In genomic region chr11:82602818-82603217, GRCm38 (mm10) we compare ENCODE assay signal across 11 mouse cellular contexts.
DNase-seq lines count a peak whose midpoint lies in the region; ATAC-seq lines count a peak whose summit lies in the region.
"Had no signal": no experiment of that assay in that cellular context is flagged by ENCODE, and none has a peak within 500 bp of the region (broad histone marks: within the 10 kb centered on the region; RNA-seq: fewer than 3 reads in every experiment).

No protein-coding gene starts in this region.

- H3K4me1 ChIP-seq in hindbrain, embryonic 15.5 days (replicated peaks): peaks cover 27% of the 10 kb centered on the region
- H3K4me1 ChIP-seq in hindbrain, embryonic 11.5 days (replicated peaks; ENCODE audit: control insufficient read depth, insufficient read depth, low read length): 0 out of 2 replicates have a peak, but pooled peaks cover 2% of the 10 kb centered on the region

- no peak overlapping the region for H3K4me3 ChIP-seq in hindbrain, embryonic 15.5 days
- no peak overlapping the region for H3K4me3 ChIP-seq in hindbrain, embryonic 11.5 days (ENCODE audit: low read depth, low read length)
- H3K4me3 ChIP-seq: layer of hippocampus, adult 2 months had no signal

- no peaks in the 10 kb centered on the region for H3K9me3 ChIP-seq in hindbrain, embryonic 15.5 days
- no peaks in the 10 kb centered on the region for H3K9me3 ChIP-seq in hindbrain, embryonic 11.5 days (ENCODE audit: control insufficient read depth, low read length)

- H3K27me3 ChIP-seq in hindbrain, embryonic 15.5 days: 0 out of 2 replicates have a peak, but pooled peaks cover 2% of the 10 kb centered on the region
- H3K27me3 ChIP-seq in hindbrain, embryonic 11.5 days (ENCODE audit: control insufficient read depth, insufficient read depth, low read length): 0 out of 2 replicates have a peak, but pooled peaks cover 3% of the 10 kb centered on the region

- no peak for ATAC-seq in hindbrain, embryonic 15.5 days (ENCODE audit: low FRiP score, low read depth)
- no peak for ATAC-seq in hindbrain, embryonic 11.5 days (ENCODE audit: low FRiP score)
- ATAC-seq in megakaryocyte, adult 5-6 weeks (ENCODE audit: poor library complexity, severe bottlenecking): no peak

- 31% methylated on average over 11 of the region's 11 CpGs for WGBS in hindbrain, embryonic 15.5 days
- 42% methylated on average over 11 of the region's 11 CpGs for WGBS in hindbrain, embryonic 11.5 days

- H3K36me3 ChIP-seq in hindbrain, embryonic 15.5 days: no peaks in the 10 kb centered on the region
- no peaks in the 10 kb centered on the region for H3K36me3 ChIP-seq in hindbrain, embryonic 11.5 days (ENCODE audit: control insufficient read depth, insufficient read depth, low read length)

- 0 out of 2 replicates have a peak overlapping the region, but pooled peaks have one; percentile 27 for H3K27ac ChIP-seq in hindbrain, embryonic 15.5 days (replicated peaks)
- no peak overlapping the region for H3K27ac ChIP-seq in hindbrain, embryonic 11.5 days (ENCODE audit: low read depth, low read length)
- H3K27ac ChIP-seq: layer of hippocampus, adult 2 months had no signal

- DNase-seq in cerebellum, postnatal 10 days: peak; percentile 64 to 73
- DNase-seq in cerebellum, adult 11-12 months: no peak
- no peak for DNase-seq in hindbrain, embryonic 11.5 days (ENCODE audit: low spot score)
- peak; percentile 5 for DNase-seq in urinary bladder, postnatal 14 days (ENCODE audit: low spot score)
- no peak for DNase-seq in urinary bladder, postnatal 4 days (ENCODE audit: low spot score in 2 of 2)
- DNase-seq in urinary bladder, adult 18-20 months (ENCODE audit: low spot score in 2 of 2): no peak
- DNase-seq: cerebellum, adult 11 months; lung, adult 18-20 months had no signal

- H3K9ac ChIP-seq in hindbrain, embryonic 15.5 days: no peak overlapping the region
- no peak overlapping the region for H3K9ac ChIP-seq in hindbrain, embryonic 11.5 days (ENCODE audit: low read depth, low read length)

- no peak overlapping the region for H3K4me2 ChIP-seq in hindbrain, embryonic 15.5 days
- H3K4me2 ChIP-seq in hindbrain, embryonic 11.5 days (replicated peaks; ENCODE audit: low read depth, low read length): no peak overlapping the region

Comparison
In these comparisons a context has a peak if more than half of its experiments do, and no peak if none do; other contexts are left out.
1. DNase-seq: peak in cerebellum, postnatal 10 days (2 of 2) and urinary bladder, postnatal 14 days (single experiment); none in cerebellum, adult 11-12 months (single experiment), hindbrain, embryonic 11.5 days (single experiment), urinary bladder, postnatal 4 days (0 of 2) and urinary bladder, adult 18-20 months (0 of 2).